Mouse (Mus musculus) E14TG2a.4 (cell line): ENCODE results near the gene Faap100.

Source experiments
- CTCF ChIP-seq: conservative IDR thresholded peaks from 2 replicates; pipeline ENCODE4 v1.5.1; 2014; ENCODE audit warnings: low read length
- NANOG ChIP-seq: IDR thresholded peaks from 2 replicates; pipeline ENCODE4 v1.6.1; 2014; ENCODE audit warnings: borderline replicate concordance, low read length, mixed read lengths

GRCm38 (mm10) chr11:120375324-120375723, 3.2 kb downstream of the Faap100 start:
- no peak for TF ChIP-seq CTCF
- no peak for TF ChIP-seq NANOG
